Mouse (Mus musculus): ENCODE results near the gene Glyr1. TPM values are rescaled to one million over a fixed set of nuclear protein-coding genes. Genes with fewer than 3 reads are reported as not detected.

Glyr1 gene
- polyA plus RNA-seq, 1 experiment from 2014 or later: 213 TPM

DNA sequence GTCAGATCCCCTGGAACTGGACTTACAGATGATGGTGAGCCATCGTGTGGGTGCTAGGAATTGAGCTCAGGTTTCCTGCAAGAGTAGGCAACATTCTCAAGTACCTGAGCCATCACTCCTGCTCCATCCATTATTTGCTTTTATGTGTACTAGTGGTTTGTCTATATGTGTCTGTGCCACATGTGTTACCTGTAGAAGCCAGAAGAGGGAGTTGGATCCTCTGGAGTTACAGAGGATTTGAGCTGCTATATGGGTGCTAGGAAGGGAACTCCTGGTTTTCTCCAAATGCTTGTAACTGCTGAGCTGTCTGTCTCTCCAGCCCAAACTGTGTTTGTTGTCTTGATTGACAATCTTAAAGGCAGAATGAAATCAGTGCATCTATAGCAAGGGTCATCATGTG is 8.5 kb upstream of the Glyr1 start:
- Histone ChIP-seq H3K9me3 (ENCODE audit: control insufficient read depth, low read length) (no peaks in the 10 kb centered on the region), H3K9ac (replicated peaks; ENCODE audit: low read depth, low read length) (no peak overlapping the region), H3K4me3 (replicated peaks; ENCODE audit: low read length) (no peak overlapping the region), H3K27ac (ENCODE audit: low read length) (no peak overlapping the region), H3K4me1 (replicated peaks; ENCODE audit: control insufficient read depth, insufficient read depth, low read length) (peaks cover 2% of the 10 kb centered on the region; the same call in 1 of the 2 replicates), H3K36me3 (ENCODE audit: control insufficient read depth, insufficient read depth) (peaks cover 17% of the 10 kb centered on the region), H3K4me2 (ENCODE audit: low read length) (no peak overlapping the region), H3K27me3 (replicated peaks; ENCODE audit: control insufficient read depth, insufficient read depth, low read length) (no peaks in the 10 kb centered on the region)
- 91% methylated on average over 1 of the region's 1 CpGs for WGBS
- no peak for ATAC-seq

DNA sequence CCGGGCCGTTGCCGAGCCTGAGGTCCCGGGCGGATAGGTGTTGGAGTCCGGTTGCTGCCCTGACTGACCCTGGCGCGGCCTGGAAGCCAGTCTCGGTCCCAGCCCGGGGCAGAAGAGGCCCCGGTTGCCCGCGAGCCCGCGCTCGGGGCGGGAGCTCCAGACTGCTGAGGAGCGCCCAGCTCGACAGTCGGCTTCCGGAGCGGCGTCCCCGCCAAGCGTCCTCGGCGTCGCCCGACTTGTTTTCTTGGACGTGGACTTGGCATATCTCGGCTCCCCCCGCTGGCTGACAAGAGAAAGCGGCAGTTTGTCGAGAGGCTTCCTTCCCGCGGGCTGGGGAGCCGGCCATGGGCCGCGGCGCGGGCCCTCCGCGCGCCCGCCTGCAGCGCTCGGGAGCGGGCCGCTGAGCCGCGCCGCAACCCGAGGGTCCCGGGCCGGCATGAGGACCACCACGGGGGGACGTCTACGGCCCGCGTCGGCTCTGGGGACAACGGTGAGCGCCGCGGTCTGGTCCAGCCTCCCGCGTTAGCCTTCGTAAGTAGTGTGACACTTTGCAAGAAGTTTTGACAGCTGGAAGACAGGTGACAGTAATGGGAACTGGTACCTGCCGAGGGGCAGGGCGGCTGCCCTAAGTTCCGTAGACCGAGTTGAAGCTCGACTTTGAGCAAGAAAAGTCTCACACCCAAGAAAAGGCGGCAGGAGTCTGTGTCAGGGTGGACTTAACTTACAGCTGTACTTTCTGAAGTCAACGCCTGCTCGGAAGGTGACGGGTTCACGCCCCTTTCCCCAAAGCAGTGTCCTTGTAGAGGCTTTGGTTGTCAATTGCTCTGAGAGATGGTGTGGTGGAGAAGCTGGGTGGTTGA is 818 bp upstream of the Glyr1 start:
- WGBS: under 1% methylated on average over 78 of the region's 78 CpGs
- Histone ChIP-seq H3K27ac (ENCODE audit: low read length) (peak overlapping the region; percentile 98), H3K36me3 (ENCODE audit: control insufficient read depth, insufficient read depth) (peaks cover 11% of the 10 kb centered on the region), H3K4me3 (replicated peaks; ENCODE audit: low read length) (peak overlapping the region; percentile 98), H3K4me2 (ENCODE audit: low read length) (peak overlapping the region; percentile 85), H3K27me3 (replicated peaks; ENCODE audit: control insufficient read depth, insufficient read depth, low read length) (no peaks in the 10 kb centered on the region), H3K4me1 (replicated peaks; ENCODE audit: control insufficient read depth, insufficient read depth, low read length) (peaks cover 26% of the 10 kb centered on the region), H3K9me3 (ENCODE audit: control insufficient read depth, low read length) (no peaks in the 10 kb centered on the region), H3K9ac (replicated peaks; ENCODE audit: low read depth, low read length) (peak overlapping the region; percentile 94)
- ATAC-seq: peak; percentile 64

DNA sequence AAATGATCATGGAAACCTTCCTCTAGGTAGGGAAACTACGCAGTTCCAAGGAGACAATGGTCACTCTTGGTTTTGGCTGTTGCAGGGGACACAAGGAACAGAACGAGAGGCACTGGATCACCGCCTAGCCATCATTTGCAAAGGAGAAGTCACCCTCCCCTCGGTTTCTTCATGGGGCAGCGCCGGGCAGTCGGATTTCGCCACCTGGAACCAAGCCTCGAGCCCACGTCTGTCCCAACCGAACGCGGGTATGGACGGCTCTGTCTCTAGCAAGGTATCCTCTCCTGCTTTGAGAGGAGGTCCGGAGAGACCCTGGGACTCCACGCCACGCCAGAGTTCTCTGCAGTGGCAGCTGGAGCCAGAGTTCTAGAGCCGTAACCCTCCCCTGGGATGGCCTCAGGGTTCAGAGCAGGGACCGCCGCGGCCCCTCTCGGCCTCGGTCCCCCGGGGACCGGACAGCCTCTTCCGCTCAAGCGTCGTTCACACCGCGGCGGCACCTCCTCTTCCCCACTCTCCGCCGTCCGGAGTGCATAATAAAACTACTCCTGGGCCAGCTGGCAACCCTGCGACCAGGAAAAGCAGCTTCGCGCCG is 385 bp downstream of the Glyr1 start:
- H3K9me3 ChIP-seq (ENCODE audit: control insufficient read depth, low read length): no peaks in the 10 kb centered on the region
- H3K4me1 ChIP-seq (replicated peaks; ENCODE audit: control insufficient read depth, insufficient read depth, low read length): peaks cover 26% of the 10 kb centered on the region
- H3K27ac ChIP-seq (ENCODE audit: low read length): peak overlapping the region; percentile 89
- peak overlapping the region; percentile 72 for H3K4me2 ChIP-seq (ENCODE audit: low read length)
- H3K36me3 ChIP-seq (ENCODE audit: control insufficient read depth, insufficient read depth): peaks cover 19% of the 10 kb centered on the region
- peak overlapping the region; percentile 98 for H3K4me3 ChIP-seq (replicated peaks; ENCODE audit: low read length)
- peak; percentile 30 for ATAC-seq
- 0% methylated on average over 38 of the region's 38 CpGs for WGBS
- H3K9ac ChIP-seq (replicated peaks; ENCODE audit: low read depth, low read length): peak overlapping the region; percentile 92
- no peaks in the 10 kb centered on the region for H3K27me3 ChIP-seq (replicated peaks; ENCODE audit: control insufficient read depth, insufficient read depth, low read length)

DNA sequence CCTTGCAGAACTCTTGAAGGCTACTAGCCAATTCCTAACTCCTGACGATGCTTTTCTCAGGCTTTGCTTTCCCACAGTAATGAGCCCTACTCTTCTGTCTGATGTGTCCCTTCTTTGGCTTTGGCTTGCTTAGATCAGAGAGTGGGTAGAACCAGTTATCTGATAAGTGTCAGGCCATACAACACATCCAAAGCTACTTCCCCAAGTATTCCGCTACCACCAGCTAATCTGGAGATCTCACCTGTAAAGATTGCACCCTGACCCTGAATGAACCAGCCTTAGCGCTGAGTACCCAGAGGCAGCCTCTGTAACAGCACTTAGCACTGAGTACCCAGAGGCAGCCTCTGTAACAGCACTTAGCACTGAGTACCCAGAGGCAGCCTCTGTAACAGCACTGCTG is 4.3 kb downstream of the Glyr1 start:
- Histone ChIP-seq H3K4me1 (replicated peaks; ENCODE audit: control insufficient read depth, insufficient read depth, low read length) (peaks cover 10% of the 10 kb centered on the region), H3K9ac (replicated peaks; ENCODE audit: low read depth, low read length) (no peak overlapping the region), H3K9me3 (ENCODE audit: control insufficient read depth, low read length) (no peaks in the 10 kb centered on the region), H3K27me3 (replicated peaks; ENCODE audit: control insufficient read depth, insufficient read depth, low read length) (no peaks in the 10 kb centered on the region), H3K36me3 (ENCODE audit: control insufficient read depth, insufficient read depth) (peaks cover 36% of the 10 kb centered on the region), H3K27ac (ENCODE audit: low read length) (no peak overlapping the region), H3K4me3 (replicated peaks; ENCODE audit: low read length) (no peak overlapping the region), H3K4me2 (ENCODE audit: low read length) (no peak overlapping the region)
- 95% methylated on average over 3 of the region's 3 CpGs for WGBS
- ATAC-seq: no peak

- H3K9me3 ChIP-seq (ENCODE audit: control insufficient read depth, low read length): no peaks in the 10 kb centered on the region
- peaks cover 55% of the 10 kb centered on the region for H3K36me3 ChIP-seq (ENCODE audit: control insufficient read depth, insufficient read depth)
- no peak overlapping the region for H3K9ac ChIP-seq (replicated peaks; ENCODE audit: low read depth, low read length)
- H3K4me2 ChIP-seq (ENCODE audit: low read length): no peak overlapping the region
- WGBS: 95% methylated on average over 5 of the region's 5 CpGs
- no peak overlapping the region for H3K27ac ChIP-seq (ENCODE audit: low read length)
- no peak for ATAC-seq
- no peaks in the 10 kb centered on the region for H3K27me3 ChIP-seq (replicated peaks; ENCODE audit: control insufficient read depth, insufficient read depth, low read length)
- no peaks in the 10 kb centered on the region for H3K4me1 ChIP-seq (replicated peaks; ENCODE audit: control insufficient read depth, insufficient read depth, low read length)
- no peak overlapping the region for H3K4me3 ChIP-seq (replicated peaks; ENCODE audit: low read length)
These were observed 12.9 kb downstream of the Glyr1 start for GRCm38 (mm10) chr16:5036649-5037234.

GRCm38 (mm10) chr16:5035591-5035990 is 14.1 kb downstream of the Glyr1 start:
- no peak for ATAC-seq
- Histone ChIP-seq H3K27me3 (replicated peaks; ENCODE audit: control insufficient read depth, insufficient read depth, low read length) (no peaks in the 10 kb centered on the region), H3K4me2 (ENCODE audit: low read length) (no peak overlapping the region), H3K4me3 (replicated peaks; ENCODE audit: low read length) (no peak overlapping the region), H3K9ac (replicated peaks; ENCODE audit: low read depth, low read length) (no peak overlapping the region), H3K4me1 (replicated peaks; ENCODE audit: control insufficient read depth, insufficient read depth, low read length) (no peaks in the 10 kb centered on the region), H3K36me3 (ENCODE audit: control insufficient read depth, insufficient read depth) (peaks cover 60% of the 10 kb centered on the region), H3K9me3 (ENCODE audit: control insufficient read depth, low read length) (no peaks in the 10 kb centered on the region), H3K27ac (ENCODE audit: low read length) (no peak overlapping the region)
- WGBS: 98% methylated on average over 3 of the region's 3 CpGs

DNA sequence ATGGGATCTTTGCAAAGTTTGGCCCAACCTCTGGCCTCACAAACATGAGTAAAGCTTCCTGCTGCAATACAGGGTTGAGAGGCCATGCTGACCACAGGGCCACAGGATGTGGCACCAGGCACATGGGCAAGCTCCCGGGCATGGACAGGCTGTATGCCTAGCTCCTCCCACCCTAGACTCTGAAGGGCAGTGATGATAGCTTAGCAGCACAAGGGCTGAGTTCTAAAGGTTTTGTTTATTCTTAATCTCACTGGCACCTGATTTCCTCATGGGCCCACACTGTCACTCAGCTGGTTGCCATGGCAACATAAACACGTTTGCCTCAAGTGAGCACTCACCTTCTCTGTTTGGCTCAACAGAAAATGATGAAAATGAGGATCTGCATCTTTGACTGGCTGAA is 19.8 kb downstream of the Glyr1 start:
- no peak for ATAC-seq
- no peak overlapping the region for H3K4me2 ChIP-seq (ENCODE audit: low read length)
- H3K9ac ChIP-seq (replicated peaks; ENCODE audit: low read depth, low read length): no peak overlapping the region
- no peak overlapping the region for H3K27ac ChIP-seq (ENCODE audit: low read length)
- H3K4me1 ChIP-seq (replicated peaks; ENCODE audit: control insufficient read depth, insufficient read depth, low read length): no peaks in the 10 kb centered on the region
- H3K4me3 ChIP-seq (replicated peaks; ENCODE audit: low read length): no peak overlapping the region
- no peaks in the 10 kb centered on the region for H3K27me3 ChIP-seq (replicated peaks; ENCODE audit: control insufficient read depth, insufficient read depth, low read length)
- peaks cover 59% of the 10 kb centered on the region for H3K36me3 ChIP-seq (ENCODE audit: control insufficient read depth, insufficient read depth)
- H3K9me3 ChIP-seq (ENCODE audit: control insufficient read depth, low read length): no peaks in the 10 kb centered on the region
- WGBS: 62% methylated on average over 2 of the region's 2 CpGs

DNA sequence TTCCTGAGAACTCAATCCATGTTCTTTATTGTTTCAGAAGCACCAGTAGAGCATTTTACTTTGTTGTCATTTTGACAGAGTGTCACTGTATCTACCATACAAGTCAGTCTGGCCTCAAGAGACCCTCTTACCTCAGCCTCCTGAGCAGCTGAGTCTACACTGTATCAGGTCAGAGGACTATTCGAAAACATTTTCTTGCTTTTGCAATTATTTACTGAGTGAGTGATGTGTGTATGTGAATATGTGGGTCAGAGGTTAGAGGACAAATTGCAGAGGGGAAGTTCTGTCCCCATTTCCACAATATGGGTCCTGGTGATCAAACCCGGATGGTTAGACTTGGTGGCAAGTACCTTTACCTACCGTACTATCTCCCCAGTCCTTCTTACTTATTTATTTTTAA is 25.6 kb downstream of the Glyr1 start:
- Histone ChIP-seq H3K9me3 (ENCODE audit: control insufficient read depth, low read length) (no peaks in the 10 kb centered on the region), H3K9ac (replicated peaks; ENCODE audit: low read depth, low read length) (no peak overlapping the region), H3K27me3 (replicated peaks; ENCODE audit: control insufficient read depth, insufficient read depth, low read length) (no peaks in the 10 kb centered on the region), H3K4me1 (replicated peaks; ENCODE audit: control insufficient read depth, insufficient read depth, low read length) (no peaks in the 10 kb centered on the region), H3K4me2 (ENCODE audit: low read length) (no peak overlapping the region), H3K36me3 (ENCODE audit: control insufficient read depth, insufficient read depth) (peaks cover 63% of the 10 kb centered on the region), H3K4me3 (replicated peaks; ENCODE audit: low read length) (no peak overlapping the region), H3K27ac (ENCODE audit: low read length) (no peak overlapping the region)
- ATAC-seq: no peak
- WGBS: 91% methylated on average over 3 of the region's 3 CpGs

GRCm38 (mm10) chr16:5014578-5014977 is 35.1 kb downstream of the Glyr1 start:
- no peak overlapping the region for H3K4me2 ChIP-seq (ENCODE audit: low read length)
- no peaks in the 10 kb centered on the region for H3K9me3 ChIP-seq (ENCODE audit: control insufficient read depth, low read length)
- H3K9ac ChIP-seq (replicated peaks; ENCODE audit: low read depth, low read length): no peak overlapping the region
- peak overlapping the region; percentile 2; the same call in 1 of the 2 replicates for H3K27ac ChIP-seq (ENCODE audit: low read length)
- no peak for ATAC-seq
- no peaks in the 10 kb centered on the region for H3K27me3 ChIP-seq (replicated peaks; ENCODE audit: control insufficient read depth, insufficient read depth, low read length)
- 89% methylated on average over 4 of the region's 4 CpGs for WGBS
- H3K4me1 ChIP-seq (replicated peaks; ENCODE audit: control insufficient read depth, insufficient read depth, low read length): peaks cover 8% of the 10 kb centered on the region
- no peak overlapping the region for H3K4me3 ChIP-seq (replicated peaks; ENCODE audit: low read length)
- H3K36me3 ChIP-seq (ENCODE audit: control insufficient read depth, insufficient read depth): peaks cover 41% of the 10 kb centered on the region

Measured in forebrain, embryonic 16.5 days (tissue).